Mouse (Mus musculus): ENCODE measurements around the gene Disc1.
A peak's percentile ranks its signal among the peaks of the same experiment; 100 is the strongest.

GRCm38 (mm10) chr8:125252946-125253345, 199.0 kb downstream of the Disc1 start:
- TF ChIP-seq CEBPB (IDR thresholded peaks at IDR 0.05; ENCODE audit: low read depth) = no peak
- no peak for TF ChIP-seq CTCF (IDR thresholded peaks at IDR 0.05; ENCODE audit: control insufficient read depth, insufficient read depth, insufficient read length)
- peak; percentile 23 for TF ChIP-seq MYOD1 (IDR thresholded peaks at IDR 0.05; ENCODE audit: control insufficient read depth, insufficient read length, low read depth)
- no peak for TF ChIP-seq MAX (IDR thresholded peaks at IDR 0.05)
